Mouse (Mus musculus) testis, adult 2 months (tissue): ENCODE measurements around the gene Slc4a1.

Experiments used
- CTCF ChIP-seq: fragments of 200-500 bp; IDR thresholded peaks from 2 replicates; pipeline ENCODE4 v1.5.1; 2012; ENCODE audit warnings: low read depth, mild to moderate bottlenecking, inconsistent platforms, low read length, moderate library complexity; ENCODE audit not compliant: control insufficient read depth, insufficient read depth, insufficient replicate concordance
- POLR2A ChIP-seq: fragments of 200-500 bp; IDR thresholded peaks from 2 replicates; pipeline ENCODE4 v1.6.1; 2012; ENCODE audit warnings: low read depth, mild to moderate bottlenecking, inconsistent platforms, low read length, moderate library complexity; ENCODE audit not compliant: control insufficient read depth

DNA sequence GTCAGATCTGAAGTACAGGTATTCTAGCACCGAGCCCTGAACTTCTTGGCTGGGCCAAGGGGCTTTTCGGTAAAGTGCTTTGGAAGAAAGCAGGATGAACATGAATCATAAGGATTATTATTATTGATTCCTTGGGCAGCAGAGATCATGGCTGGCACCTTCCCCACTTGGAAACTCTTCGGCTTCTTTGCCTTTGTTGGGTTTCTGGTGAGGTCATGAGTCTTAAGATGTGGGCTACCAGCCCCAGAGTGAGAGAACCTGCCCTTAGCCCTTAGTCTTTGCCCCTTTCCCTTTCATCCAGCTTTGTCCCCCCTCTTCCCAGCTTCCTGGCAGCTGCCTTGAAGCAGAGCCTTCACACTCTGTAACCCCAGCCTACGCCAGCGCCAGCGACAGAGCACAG, 44.1 kb downstream of the Slc4a1 start:
- TF ChIP-seq POLR2A (no peak), CTCF (no peak)
